Mouse (Mus musculus) embryonic facial prominence, embryonic 11.5 days (tissue): ENCODE measurements around the gene Stat1. TPM values are rescaled to one million over a fixed set of nuclear protein-coding genes. Genes with fewer than 3 reads are reported as not detected.
A peak's percentile ranks its signal among the peaks of the same experiment; 100 is the strongest.

Experiments
- ATAC-seq: fragments of 200-750 bp; cut with Nextera tagmentation; replicated peaks from 2 replicates; pipeline ENCODE4 v1.8.0; 2017; ENCODE audit warnings: low read depth; ENCODE audit not compliant: insufficient number of reproducible peaks, low FRiP score, low TSS enrichment
- DNase-seq: peaks from one replicate; pipeline ENCODE4 v3.0.0-alpha.2; 2015; ENCODE audit warnings: low spot score
- H3K27ac ChIP-seq: fragments of 300-500 bp; sonication (generic); replicated peaks from 2 replicates; pipeline ENCODE4 v1.5.1; 2014; ENCODE audit warnings: mild to moderate bottlenecking, low read depth, low read length, control low read depth
- H3K27me3 ChIP-seq: fragments of 300-500 bp; sonication (generic); 2 replicates; pipeline ENCODE4 v1.6.1; 2014; ENCODE audit warnings: mild to moderate bottlenecking, low read length, moderate library complexity, mixed read lengths; ENCODE audit not compliant: control insufficient read depth, insufficient read depth
- H3K36me3 ChIP-seq: fragments of 300-500 bp; sonication (generic); replicated peaks from 2 replicates; pipeline ENCODE4 v1.6.1; 2014; ENCODE audit warnings: low read depth, mild to moderate bottlenecking, low read length, moderate library complexity, mixed read lengths; ENCODE audit not compliant: control insufficient read depth, insufficient read depth
- H3K4me1 ChIP-seq: fragments of 300-500 bp; sonication (generic); 2 replicates; pipeline ENCODE4 v1.6.1; 2014; ENCODE audit warnings: low read length, mixed read lengths; ENCODE audit not compliant: control insufficient read depth, insufficient read depth
- H3K4me2 ChIP-seq: fragments of 300-500 bp; sonication (generic); 2 replicates; pipeline ENCODE4 v1.6.1; 2014; ENCODE audit warnings: low read depth, mild to moderate bottlenecking, control low read depth, low read length, moderate library complexity
- H3K4me3 ChIP-seq: fragments of 300-500 bp; sonication (generic); 2 replicates; pipeline ENCODE4 v1.5.1; 2014; ENCODE audit warnings: low read depth, low read length, control low read depth
- H3K9ac ChIP-seq: fragments of 300-500 bp; sonication (generic); replicated peaks from 2 replicates; pipeline ENCODE4 v1.6.1; 2014; ENCODE audit warnings: mild to moderate bottlenecking, control low read depth, low read length
- H3K9me3 ChIP-seq: fragments of 300-500 bp; sonication (generic); replicated peaks from 2 replicates; pipeline ENCODE4 v1.6.1; 2016; ENCODE audit warnings: mild to moderate bottlenecking, low read length, inconsistent platforms, mixed read lengths; ENCODE audit not compliant: control insufficient read depth
- WGBS: fragments of 180-500 bp; shearing (Covaris S2); extraction: QIAGEN DNeasy Blood & Tissue Kit; methylation state at CpG from one replicate; pipeline ENCODE4 v1.1.7; 2014; 5-methylcytosine and 5-hydroxymethylcytosine counted together
- polyA plus RNA-seq: library from polyadenylated mRNA; unstranded; fragments of >200 nt; fragmentation: Nextera tagmentation; extraction: Ambion mirVana; gene quantifications from 2 replicates; pipeline ENCODE4 v1.2.1, GENCODE M21; 2014

The Stat1 gene
- polyA plus RNA-seq, 1 experiment from 2014 or later, result 13.1 TPM

DNA sequence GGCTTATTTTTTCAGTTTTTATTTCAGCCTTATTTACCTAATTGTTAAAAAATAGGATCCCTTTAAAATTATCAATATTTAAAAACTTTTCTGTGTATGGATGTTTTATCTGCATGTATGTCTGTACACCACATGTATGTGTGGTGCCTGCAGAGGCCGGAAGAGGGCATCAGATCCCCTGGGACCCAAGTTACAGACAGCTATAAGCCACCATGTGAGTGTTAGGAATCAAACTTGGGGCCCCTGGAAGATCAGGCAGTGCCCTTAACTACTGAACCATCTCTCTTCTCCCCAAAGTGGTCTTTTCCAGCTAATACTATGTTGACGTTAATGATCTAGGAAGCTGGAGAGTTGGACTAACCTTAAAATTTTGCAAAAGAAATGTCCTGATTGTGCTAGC, 28.2 kb downstream of the Stat1 start:
- ATAC-seq, result no peak
- Histone ChIP-seq H3K4me3 (no peak overlapping the region), H3K36me3 (no peaks in the 10 kb centered on the region), H3K9ac (no peak overlapping the region), H3K4me1 (no peaks in the 10 kb centered on the region; the same call in 1 of the 2 replicates), H3K27ac (no peak overlapping the region), H3K27me3 (no peaks in the 10 kb centered on the region), H3K4me2 (no peak overlapping the region), H3K9me3 (no peaks in the 10 kb centered on the region)
- no peak for DNase-seq
- 80% methylated on average over 2 of the region's 2 CpGs for WGBS

DNA sequence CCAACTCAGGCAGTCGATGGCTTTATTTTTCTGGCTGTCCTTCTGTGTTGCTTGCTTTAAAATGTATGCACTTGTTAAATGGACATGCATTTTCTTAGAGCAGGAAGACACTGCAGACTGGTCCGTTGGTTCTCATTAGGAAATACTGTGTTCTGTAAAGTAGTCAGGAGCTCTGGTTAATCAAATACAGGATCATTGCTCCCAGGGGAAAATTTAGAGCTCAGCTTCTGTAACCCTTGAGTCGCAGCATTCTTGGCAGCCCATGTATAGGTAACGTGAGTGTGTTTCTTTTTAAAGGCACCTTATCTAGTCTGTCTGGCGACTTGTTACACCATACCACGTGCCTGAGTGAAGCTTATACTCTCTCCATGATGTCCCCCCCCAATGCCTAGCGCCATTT, 28.9 kb downstream of the Stat1 start:
- ATAC-seq (no peak), DNase-seq (no peak)
- Histone ChIP-seq H3K27ac (no peak overlapping the region), H3K4me2 (no peak overlapping the region), H3K36me3 (no peaks in the 10 kb centered on the region), H3K4me3 (no peak overlapping the region), H3K27me3 (no peaks in the 10 kb centered on the region), H3K4me1 (no peaks in the 10 kb centered on the region; the same call in 1 of the 2 replicates), H3K9ac (no peak overlapping the region), H3K9me3 (no peaks in the 10 kb centered on the region)
- WGBS, result 48% methylated on average over 7 of the region's 7 CpGs

DNA sequence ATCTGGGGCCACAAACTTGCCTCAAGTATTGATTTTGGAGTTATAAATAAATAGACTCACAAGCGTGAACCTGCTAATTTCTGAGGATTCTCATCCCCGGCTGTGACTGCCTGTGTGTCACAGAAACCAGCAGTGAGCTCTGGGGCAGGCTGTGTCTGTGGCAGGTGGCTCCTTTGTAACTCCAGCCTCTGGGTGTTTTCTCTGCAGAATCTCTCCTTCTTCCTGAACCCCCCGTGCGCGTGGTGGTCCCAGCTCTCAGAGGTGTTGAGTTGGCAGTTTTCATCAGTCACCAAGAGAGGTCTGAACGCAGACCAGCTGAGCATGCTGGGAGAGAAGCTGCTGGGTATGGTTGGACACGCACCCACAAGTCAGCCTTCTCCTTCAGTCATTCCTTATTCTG, 29.5 kb downstream of the Stat1 start:
- Histone ChIP-seq H3K9ac (no peak overlapping the region), H3K36me3 (no peaks in the 10 kb centered on the region), H3K27ac (no peak overlapping the region), H3K4me1 (no peaks in the 10 kb centered on the region; the same call in 1 of the 2 replicates), H3K27me3 (no peaks in the 10 kb centered on the region), H3K4me2 (no peak overlapping the region), H3K9me3 (no peaks in the 10 kb centered on the region), H3K4me3 (no peak overlapping the region)
- no peak for ATAC-seq
- WGBS, result 71% methylated on average over 7 of the region's 7 CpGs
- DNase-seq, result no peak

DNA sequence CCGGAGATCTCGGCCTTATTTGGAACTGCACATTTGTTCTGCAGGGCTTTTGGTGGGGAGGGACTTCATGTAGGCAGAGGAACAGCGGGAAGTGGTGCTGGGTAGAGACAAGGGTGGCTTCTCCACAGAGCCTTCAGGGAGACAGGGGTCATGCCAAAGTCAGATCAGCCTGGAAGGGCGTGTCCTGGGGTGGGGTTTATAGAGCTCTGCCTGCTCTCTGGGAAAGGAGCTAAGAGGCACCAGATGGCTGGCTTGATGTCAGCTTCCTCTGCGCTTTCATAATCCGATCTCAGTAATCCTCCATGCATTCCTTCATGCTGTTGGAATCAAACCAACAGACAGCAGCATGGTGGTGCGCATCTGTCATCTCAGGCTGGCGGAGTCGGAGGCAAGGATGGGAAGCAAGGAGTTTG, 30.7 kb downstream of the Stat1 start:
- Histone ChIP-seq H3K4me3 (no peak overlapping the region), H3K4me1 (no peaks in the 10 kb centered on the region; the same call in 1 of the 2 replicates), H3K36me3 (no peaks in the 10 kb centered on the region), H3K27me3 (no peaks in the 10 kb centered on the region), H3K9me3 (no peaks in the 10 kb centered on the region), H3K4me2 (no peak overlapping the region), H3K27ac (no peak overlapping the region), H3K9ac (no peak overlapping the region)
- 50% methylated on average over 9 of the region's 9 CpGs for WGBS
- ATAC-seq, result no peak
- DNase-seq, result peak; percentile 40

DNA sequence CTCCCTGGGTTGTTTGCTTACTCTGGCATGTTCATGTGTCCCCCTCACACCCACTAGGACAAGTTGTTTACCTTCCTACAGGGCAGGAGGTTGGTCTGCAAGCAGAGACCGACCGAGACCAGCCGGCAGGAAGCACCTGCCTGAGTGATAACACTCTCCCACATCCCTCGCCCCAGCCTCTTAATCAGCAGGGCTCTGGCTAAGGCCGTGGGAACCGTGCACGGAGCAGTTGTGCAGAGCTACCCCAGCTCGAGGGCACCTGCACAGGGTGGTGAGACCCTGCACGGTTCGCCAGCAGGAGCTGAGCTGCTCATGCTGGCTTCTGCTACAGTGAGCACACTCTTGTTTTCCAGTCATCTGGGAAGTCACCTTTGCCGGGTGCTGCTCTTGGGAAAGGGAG, 31.4 kb downstream of the Stat1 start:
- no peak overlapping the region for H3K4me3 ChIP-seq
- DNase-seq (no peak), ATAC-seq (0 out of 2 replicates have a peak, but pooled peaks have one; percentile 25)
- no peaks in the 10 kb centered on the region; the same call in 1 of the 2 replicates for H3K4me1 ChIP-seq
- H3K9ac ChIP-seq, result no peak overlapping the region
- WGBS, result 54% methylated on average over 11 of the region's 11 CpGs
- H3K27me3 ChIP-seq, result no peaks in the 10 kb centered on the region
- no peak overlapping the region for H3K27ac ChIP-seq
- H3K36me3 ChIP-seq, result no peaks in the 10 kb centered on the region
- H3K9me3 ChIP-seq, result no peaks in the 10 kb centered on the region
- no peak overlapping the region for H3K4me2 ChIP-seq

DNA sequence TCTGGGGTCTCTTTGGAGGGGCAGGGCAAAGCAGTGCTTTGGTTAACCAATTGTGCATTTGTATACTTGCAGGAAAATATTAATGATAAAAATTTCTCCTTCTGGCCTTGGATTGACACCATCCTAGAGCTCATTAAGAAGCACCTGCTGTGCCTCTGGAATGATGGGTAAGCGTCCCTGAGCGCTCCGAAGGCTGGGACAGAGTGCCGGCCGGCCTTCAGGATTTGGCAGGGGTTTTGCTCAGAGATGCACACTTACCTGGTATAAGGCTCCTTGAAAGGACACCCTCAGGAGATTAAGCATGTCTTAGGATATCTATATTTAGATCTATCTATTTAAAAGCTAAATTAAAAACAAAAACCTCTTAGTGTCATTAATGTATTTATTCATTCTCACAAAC, 31.9 kb downstream of the Stat1 start:
- Histone ChIP-seq H3K9ac (no peak overlapping the region), H3K4me1 (no peaks in the 10 kb centered on the region; the same call in 1 of the 2 replicates), H3K9me3 (no peaks in the 10 kb centered on the region), H3K4me2 (no peak overlapping the region), H3K27ac (no peak overlapping the region), H3K27me3 (no peaks in the 10 kb centered on the region), H3K36me3 (no peaks in the 10 kb centered on the region), H3K4me3 (no peak overlapping the region)
- 95% methylated on average over 5 of the region's 5 CpGs for WGBS
- DNase-seq, result no peak
- ATAC-seq, result no peak

DNA sequence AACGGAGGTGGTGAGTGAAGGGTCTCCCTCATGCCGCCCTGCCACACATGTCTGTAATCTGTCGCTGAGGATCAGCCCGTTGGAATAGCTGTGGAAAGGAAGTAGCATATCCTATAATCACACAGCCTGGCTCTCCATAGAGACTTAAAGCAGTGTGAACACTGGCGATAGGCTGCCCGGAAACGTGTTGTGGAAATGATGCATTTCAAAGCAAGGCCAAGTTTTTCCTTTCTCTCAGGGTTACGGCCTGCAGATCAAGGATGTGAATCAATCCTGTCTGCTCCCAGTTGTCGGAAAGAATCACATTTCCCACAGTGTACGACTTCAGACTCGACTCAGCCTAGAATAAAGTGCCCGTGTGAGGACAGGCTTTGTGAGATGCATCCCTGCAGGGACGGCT, 33.1 kb downstream of the Stat1 start:
- Histone ChIP-seq H3K4me1 (no peaks in the 10 kb centered on the region; the same call in 1 of the 2 replicates), H3K36me3 (no peaks in the 10 kb centered on the region), H3K4me2 (no peak overlapping the region), H3K4me3 (no peak overlapping the region), H3K27me3 (no peaks in the 10 kb centered on the region), H3K27ac (no peak overlapping the region), H3K9ac (no peak overlapping the region), H3K9me3 (no peaks in the 10 kb centered on the region)
- ATAC-seq (no peak), DNase-seq (no peak)
- 64% methylated on average over 13 of the region's 13 CpGs for WGBS

DNA sequence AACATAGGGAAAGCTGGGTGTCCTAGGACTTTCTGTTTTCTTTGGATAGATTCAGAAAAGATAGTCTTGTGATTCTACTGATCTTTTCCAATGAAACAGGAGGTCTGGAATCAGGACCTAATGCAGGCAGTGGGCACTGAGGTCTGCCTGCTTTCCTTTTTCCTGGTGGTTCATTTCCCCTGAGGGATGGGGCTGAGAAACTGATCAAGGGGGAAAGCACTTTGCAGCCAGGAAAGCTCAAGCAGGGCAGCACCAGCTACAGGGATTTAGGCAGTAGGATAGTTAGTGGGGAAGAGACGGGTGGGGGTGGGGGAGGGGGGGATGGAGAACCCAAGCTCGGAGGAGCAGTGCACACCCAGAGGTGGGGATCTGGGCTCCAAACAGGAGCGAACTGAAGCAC, 33.7 kb downstream of the Stat1 start:
- 30% methylated on average over 3 of the region's 3 CpGs for WGBS
- no peak for DNase-seq
- no peaks in the 10 kb centered on the region for H3K9me3 ChIP-seq
- H3K4me1 ChIP-seq, result no peaks in the 10 kb centered on the region; the same call in 1 of the 2 replicates
- no peak for ATAC-seq
- no peaks in the 10 kb centered on the region for H3K27me3 ChIP-seq
- H3K4me3 ChIP-seq, result no peak overlapping the region
- H3K9ac ChIP-seq, result no peak overlapping the region
- H3K27ac ChIP-seq, result no peak overlapping the region
- H3K4me2 ChIP-seq, result no peak overlapping the region
- H3K36me3 ChIP-seq, result no peaks in the 10 kb centered on the region
